Mouse (Mus musculus) small intestine, adult 2 months (tissue): Measurements from ENCODE around the gene Dguok.

ENCODE experiments used
- CTCF ChIP-seq: fragments of 200-500 bp; IDR thresholded peaks from 2 replicates; pipeline ENCODE4 v1.5.1; 2012; ENCODE audit warnings: low read depth, mild to moderate bottlenecking, control low read depth, inconsistent platforms, low read length, moderate library complexity, mixed read lengths; ENCODE audit not compliant: insufficient replicate concordance, insufficient read length; ENCODE audit errors: extremely low read depth
- POLR2A ChIP-seq: fragments of 200-500 bp; IDR thresholded peaks from 2 replicates; pipeline ENCODE4 v1.6.1; 2012; ENCODE audit warnings: low read depth, mild to moderate bottlenecking, control low read depth, inconsistent platforms, low read length, moderate library complexity

GRCm38 (mm10) chr6:83512495-83512894 is 5.7 kb upstream of the Dguok start:
- no peak for TF ChIP-seq POLR2A
- 0 out of 2 replicates have a peak, but pooled peaks have one; percentile 16 for TF ChIP-seq CTCF
